Mouse (Mus musculus) gastrocnemius, adult 18-20 months (tissue): Measurements from ENCODE around the gene Gm37240. TPM values are rescaled to one million over a fixed set of nuclear protein-coding genes. Genes with fewer than 3 reads are reported as not detected.
"Not testable (repeated sequence)": the region's sequence is repeated elsewhere in the genome, so short reads cannot be mapped to it uniquely, and the experiment has no call there.

Experiments used
- DNase-seq: peaks from one replicate; pipeline ENCODE4 v3.0.0; 2021; ENCODE audit warnings: low spot score
- long read RNA-seq, 2 experiments: library from polyadenylated mRNA; stranded (forward); transcript quantifications; one replicate each; pipeline ENCODE4 v2.0.0; 2021
- total RNA-seq, 2 experiments: library from RNA; stranded (reverse); gene quantifications; 2 replicates each; pipeline ENCODE4 v1.2.3; 2021

The Gm37240 gene
- total RNA-seq, result 10 to 100 TPM; 30.2 to 34.0 TPM
- long read RNA-seq, experiment 1, partial matches to known transcripts, result 0 of 7 reads
- long read RNA-seq, experiment 1, other reads (novel, unspliced or antisense), result 7 of 7 reads
- long read RNA-seq, experiment 2, partial matches to known transcripts, result 1 of 8 reads
- long read RNA-seq, experiment 2, other reads (novel, unspliced or antisense), result 7 of 8 reads

DNA sequence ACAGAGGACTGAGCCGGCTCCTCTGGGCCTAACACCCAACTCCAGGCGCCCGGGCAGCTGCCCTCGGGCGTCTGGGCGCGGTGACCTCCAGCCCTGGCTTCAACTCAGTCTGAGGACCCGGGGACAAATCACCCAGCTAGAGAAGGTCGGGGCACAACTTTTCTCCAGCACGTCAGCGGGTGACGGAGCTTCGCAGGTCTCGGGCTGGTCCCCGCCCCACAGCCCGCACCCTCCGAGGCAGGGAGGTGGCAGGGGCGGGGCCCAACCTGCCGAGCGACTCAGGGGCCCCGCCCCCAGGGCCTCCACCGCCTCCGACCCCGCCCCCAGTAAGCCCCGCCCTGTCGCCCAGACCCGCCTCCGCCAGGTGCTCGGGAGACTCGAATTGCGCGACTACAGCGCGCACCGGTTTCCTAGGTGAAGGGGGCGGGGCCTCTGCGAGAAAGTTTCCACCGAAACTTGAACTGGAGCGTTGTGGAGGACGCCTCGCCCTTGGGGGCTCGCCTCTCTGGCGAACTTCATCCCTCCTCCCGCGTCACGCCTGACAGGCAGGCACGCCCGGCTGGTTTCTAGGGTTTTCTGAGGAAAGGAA, at the start of gene Gm37240, which contains the start of gene Glt28d2:
Gene Gm37240, minus strand, starts transcription at position 280 of the 589 bp plus-strand sequence.
Gene Glt28d2, minus strand, starts transcription at position 278 of the 589 bp plus-strand sequence.
- peak; percentile 92 for DNase-seq

DNA sequence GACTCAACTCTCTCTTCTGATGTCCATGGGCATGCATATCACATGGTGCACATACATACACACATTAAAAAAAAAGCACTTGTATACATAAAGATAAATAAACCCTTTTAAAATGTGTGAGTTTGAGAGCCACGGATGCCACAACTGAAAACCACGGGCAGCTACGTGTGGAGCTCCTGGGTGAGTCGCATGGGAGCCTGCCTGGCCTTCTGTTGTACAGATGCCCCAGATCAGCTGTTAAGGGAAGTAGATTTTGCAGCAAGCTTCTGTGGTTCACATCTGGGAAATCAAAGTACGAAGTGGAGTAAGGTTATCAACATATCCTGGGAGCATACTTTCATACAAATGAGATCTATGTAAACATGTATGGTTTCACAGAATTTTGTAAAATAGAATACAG, 46.3 kb upstream of the Gm37240 start:
- no peak for DNase-seq

DNA sequence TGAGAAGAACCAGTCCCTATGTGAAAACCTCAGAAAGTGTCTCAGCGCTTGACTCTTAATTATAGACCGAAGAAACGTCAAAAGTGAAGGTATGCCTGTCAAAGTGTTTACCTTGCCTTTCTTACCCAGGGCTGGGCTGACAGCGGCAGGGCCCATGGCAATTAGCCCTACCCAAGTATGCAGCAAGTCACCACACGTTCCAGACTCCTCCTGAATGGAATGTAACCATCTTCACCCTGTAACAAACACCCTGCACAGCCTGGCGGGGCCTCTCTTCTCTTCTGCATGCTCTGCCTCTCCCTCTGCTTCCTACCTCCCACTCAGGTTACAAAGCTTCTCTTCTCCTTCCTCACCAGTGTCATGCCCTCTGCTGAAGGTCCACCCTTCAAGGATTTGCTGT, 44.5 kb upstream of the Gm37240 start:
- DNase-seq, result no peak

DNA sequence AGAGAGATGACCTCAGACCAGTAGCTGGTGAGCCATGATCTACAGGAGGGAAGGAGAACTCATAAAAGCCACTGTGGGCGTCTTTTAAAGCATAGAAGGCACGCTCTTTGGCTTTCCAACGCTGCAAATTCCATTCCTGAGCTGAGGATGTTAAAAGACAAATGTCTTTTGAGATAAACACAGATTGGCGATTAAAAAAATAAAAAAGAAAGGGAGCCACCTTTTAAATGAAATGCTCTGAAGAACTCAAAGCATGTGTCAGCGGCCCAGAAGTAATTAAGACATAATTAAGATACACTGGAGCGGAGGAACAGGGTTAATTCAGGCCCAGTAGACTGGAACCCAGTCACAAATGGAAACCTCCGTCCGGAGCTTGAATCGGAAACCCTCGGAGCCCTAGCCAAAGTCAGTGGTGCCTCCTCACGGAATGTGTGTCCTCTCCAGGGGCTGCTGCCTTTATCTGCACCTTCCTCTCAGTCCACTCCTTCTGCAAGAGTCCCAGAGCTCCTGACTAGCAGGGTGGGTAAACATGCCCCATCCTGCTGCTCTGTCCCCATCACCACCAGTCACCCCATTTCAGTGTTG, 43.4 kb upstream of the Gm37240 start:
- DNase-seq, result no peak

DNA sequence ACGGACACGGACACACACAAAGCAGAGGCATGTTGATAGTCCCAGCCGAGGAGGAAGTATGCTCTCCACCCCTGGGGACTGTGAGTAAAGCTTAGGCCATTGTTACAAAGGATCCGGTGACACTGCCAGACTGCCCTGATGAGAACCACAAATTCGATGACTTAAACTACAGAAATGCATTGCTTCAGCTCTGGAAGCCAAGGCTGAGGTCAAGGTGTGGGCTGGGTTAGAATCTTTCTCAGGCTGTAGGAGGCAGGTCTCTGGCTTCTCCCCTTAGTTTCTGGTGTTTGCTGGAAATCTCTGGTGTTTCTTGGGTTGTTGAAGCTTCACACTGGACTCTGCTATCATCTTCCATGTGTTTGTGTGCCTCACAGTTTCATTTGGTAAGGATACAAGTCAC, 42.4 kb upstream of the Gm37240 start:
- no peak for DNase-seq

DNA sequence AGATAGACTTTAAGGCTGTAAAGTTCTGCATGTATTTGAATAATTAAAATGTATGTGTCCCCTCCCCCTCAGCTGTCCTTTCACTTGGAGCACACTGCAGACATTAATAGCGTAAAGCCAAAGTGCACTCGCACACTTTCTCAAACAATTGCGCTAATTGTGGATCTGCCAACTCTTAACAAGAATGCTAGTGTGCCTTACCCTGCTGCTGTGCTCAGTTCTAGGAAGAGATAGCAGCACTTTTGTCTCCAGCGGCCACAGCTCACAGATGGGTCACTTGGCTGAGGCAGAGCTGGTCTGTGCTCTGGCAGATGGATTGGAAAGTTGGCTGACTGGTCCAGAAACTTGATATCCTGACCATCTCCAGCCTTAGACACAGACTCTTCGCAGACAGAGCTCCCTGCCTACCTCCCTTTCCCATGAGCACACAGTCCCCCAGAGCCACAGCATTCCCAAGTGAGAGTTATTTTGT, 40.9 kb upstream of the Gm37240 start:
- peak; percentile 79 for DNase-seq

DNA sequence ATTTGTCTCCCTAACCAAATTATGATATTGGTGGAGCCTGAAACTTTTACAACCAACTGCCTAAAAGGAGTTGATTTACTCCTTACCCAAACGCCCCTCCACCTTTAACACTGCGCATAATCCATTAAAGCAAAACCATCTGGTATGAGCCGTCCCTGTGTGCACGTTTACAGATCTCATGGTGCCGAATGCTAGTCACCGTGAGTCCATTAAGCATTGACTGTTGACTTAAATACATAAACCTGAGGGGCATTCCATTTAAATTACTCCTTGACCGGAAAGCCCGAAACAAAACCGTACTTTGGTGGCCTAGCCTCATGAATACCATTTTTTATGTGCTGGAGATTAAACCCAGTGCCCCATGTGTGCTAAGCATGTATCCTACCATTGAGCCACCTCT, 40.0 kb upstream of the Gm37240 start:
- no peak for DNase-seq

DNA sequence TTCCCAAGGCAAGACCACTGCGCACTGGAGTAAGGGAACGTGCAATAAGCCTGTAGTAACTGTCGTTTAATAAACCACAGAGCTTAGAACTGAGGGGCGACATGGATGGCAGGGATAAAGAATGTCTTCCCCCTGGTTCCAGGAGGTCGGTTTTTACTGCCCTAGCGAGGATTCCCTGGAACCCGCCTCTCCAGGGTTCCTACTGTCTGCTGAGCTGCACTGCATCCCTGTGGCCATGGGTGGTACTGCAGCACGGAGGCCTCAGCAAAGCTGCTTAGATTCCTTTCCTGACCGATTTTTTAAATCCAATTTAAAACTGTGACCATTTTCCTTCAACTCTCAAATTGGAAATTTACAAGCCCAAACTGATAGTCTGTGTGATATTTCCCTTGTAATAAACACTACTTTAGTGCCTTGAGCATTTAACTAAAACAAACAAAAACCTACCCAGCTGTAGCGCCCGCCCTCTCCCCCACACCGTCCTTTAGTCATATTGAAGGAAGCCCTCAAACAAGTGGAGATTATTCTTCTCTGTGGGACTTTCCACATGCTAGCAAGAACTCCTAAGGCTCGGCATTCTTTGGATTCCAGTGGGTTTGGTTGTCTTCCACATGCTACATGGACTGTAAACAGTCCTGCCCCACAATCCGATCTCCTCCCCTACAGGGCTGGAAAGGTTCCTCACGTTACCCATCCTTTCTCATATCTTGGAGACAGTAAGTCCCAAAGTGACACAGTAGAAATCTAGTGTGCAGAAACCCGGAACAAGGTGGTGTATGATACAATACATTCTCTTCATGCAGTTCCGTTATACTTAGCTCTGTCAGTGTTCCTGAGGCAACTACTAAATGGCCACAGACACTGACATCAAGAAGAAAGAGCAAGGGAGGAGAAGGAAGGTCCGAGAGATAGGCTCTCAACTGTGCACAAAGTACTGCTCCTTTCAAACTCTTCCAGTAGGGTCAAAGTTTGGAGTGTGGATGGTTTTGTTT, 36.9 kb upstream of the Gm37240 start:
- peak; percentile 80 for DNase-seq

DNA sequence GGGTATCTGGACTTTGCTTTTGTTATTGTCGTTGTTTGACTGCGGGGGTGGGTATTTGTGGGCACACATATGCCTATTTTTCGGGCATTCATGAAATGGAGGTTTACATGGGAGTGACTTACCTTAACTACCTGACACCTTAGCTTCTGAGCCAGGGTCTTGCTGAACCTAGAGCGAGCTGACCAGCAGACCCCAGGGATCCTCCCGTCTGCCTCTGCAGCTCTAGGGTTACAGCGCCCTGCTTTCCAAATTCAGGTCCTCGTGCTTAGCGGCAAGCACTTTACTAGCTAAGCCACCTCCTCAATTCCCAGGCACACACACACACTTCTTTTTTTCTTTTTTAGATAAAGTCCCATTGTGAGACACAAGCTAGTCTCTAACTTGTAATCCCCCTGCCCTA, 36.0 kb upstream of the Gm37240 start:
- no peak for DNase-seq

DNA sequence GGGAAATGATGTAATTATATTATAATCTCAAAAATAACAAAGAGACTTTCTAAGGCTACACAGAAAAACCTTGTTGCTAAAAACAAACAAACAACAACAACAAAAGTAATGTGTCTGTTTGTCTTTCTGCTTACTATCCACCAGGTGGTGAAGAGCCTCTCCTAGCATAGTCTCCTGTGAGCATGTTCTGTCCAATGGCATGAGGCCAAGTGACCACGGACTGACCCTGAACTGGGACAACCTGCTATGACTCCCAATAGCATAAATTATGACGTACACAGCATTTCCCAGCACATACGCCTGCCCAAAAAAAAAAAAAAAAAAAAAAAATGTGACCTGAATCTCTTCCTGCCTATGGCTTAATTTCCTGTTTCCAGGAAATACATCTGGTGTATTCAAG, 35.0 kb upstream of the Gm37240 start:
- no peak for DNase-seq

DNA sequence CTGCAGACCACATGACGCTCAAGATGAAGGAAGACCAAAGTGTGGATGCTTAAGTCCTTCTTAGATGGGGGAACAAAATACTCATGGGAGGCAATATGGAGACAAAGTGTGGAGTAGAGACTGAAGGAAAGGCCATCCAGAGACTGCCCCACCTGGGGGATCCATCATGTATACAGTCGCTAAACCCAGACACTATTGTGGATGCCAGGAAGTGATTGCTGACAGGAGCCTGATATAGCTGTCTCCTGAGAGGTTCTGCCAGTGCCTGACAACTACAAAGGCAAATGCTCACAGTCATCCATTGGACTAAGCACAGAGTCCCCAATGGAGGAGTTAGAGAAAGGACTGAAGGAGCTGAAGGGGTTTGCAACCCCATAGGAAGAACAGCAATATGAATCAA, 33.4 kb upstream of the Gm37240 start:
- not testable (repeated sequence) for DNase-seq

DNA sequence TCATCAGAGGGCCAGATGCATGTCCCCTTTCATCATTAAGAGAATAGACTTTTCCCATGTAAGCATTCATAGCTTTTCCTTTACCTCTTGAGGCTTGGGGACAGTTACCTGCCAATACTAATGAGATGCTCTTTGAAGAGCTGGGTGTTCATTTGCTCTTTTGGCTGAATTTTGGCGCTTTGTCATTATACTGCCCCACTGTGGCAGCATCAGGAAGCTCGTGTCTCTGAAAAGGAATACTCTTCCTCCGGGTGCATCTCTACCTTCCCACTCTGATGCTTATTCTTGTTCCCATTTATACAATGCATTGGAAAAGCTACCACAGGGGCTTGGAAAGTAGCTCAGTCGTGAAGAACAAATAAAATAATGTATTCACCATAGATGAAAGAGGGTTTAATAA, 30.3 kb upstream of the Gm37240 start:
- DNase-seq, result peak; percentile 41

DNA sequence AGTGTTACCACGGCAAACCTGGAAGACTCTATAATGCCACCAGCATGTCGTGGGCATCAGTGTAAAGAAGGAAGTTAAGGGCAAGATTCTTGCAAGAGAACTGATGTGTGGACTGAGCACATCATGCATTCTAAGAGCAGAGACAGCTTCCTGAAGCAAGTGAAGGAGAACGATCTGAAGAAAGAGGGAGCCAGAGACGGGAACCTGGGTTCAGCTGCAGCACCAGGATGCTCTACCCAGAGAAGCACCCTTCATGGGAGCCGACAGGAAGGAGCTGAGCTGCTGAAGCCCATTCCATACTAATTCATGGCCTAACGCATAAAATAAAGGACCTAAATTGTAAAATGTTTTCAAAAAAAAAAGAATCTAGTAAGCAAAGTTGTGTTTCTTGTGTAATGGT, 27.5 kb upstream of the Gm37240 start:
- no peak for DNase-seq

DNA sequence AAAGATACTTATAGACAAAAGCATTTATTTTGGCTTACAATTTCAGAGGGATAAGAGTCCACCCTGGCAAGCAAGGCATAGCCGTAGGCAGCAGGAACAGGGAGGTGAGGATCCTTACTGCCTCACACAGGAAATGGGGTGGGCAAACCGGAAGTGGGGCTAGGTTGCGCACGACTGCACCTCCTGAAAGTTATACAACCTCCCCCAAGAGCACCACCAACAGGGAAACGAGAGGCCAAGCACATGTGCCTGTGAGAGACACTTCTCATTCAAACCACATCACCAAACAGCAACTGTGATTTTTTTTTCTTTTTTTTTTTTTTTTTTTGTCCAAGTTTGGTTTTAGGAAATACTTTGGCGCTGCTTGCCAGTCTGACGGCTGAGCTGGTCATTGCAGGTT, 19.8 kb upstream of the Gm37240 start:
- no peak for DNase-seq

DNA sequence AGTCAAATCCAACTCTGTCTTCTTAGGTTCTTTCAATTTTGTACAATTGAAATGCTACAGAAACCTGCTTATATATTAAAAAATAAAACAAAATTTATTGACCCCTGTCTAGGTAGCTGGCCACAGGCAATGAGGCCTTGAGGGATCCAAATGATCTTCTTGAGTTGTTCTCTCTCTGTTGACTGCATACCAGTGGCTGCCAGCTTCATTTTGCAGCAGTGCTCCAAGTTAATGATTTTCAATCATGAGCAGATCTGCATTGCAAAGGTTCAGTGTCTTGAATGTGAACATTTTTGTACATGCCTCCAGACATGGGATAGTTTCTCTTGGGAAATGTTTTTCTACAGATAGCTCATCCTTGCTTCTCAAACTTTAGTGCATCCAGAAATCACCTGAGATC, 17.1 kb upstream of the Gm37240 start:
- no peak for DNase-seq

DNA sequence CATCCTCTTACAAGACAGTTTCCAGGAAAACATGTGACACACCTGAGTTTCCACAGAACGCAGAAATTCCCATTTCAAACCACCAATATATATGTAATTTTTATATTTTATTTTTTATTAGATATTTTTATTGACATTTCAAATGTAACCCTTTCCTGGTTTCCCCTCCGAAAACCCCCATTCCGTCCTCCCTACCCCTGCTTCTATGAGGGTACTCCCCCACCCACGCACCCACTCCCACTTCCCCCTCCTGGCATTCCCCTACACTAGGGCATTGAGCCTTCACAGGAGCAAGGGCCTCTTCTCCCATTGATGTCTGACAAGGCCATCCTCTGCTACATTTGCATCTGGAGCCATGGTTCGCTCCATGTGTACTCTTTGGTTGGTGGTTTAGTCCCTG, 7.7 kb upstream of the Gm37240 start:
- DNase-seq, result no peak

DNA sequence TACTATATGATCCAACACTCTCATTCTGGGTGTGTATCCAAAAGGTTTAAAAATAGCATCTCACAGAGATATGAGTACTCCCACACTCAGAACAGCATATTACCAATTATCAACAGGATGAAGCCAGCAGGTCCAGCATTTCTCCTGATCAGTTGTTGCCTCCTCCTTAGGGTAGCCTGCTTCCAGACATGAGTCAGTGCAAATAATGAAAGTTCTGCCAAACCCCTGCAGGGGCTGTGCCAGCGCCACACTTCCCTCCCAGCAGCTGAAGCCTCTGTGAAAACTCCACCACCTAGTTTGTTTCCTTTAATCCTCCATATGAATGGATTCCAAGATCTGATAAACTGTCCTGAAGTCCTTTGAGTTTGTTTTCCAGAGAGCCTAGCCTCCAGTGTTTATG, 4.3 kb upstream of the Gm37240 start:
- no peak for DNase-seq

DNA sequence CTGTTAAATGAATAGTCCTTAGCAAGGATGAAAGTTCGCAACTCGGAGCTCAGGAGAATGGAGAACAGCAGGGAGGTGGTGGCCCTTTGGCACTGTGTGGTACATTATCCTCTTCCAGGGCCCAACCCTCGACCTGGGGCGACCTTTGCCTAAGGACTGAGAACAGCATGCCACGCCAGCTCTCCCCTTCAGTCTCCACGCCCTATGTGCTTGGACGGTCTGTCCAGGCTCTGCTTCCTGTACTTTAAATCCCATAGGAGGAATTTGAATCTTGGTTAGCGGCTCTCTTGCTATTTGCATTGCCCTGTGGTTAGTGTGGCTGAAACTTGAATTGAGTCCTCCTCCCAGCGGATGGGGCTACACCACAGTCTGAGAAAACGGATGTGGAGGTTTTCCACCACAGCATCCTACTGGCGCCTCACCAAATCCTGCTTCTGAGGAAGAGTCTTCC, 928 bp upstream of the Gm37240 start:
- DNase-seq, result peak; percentile 76

DNA sequence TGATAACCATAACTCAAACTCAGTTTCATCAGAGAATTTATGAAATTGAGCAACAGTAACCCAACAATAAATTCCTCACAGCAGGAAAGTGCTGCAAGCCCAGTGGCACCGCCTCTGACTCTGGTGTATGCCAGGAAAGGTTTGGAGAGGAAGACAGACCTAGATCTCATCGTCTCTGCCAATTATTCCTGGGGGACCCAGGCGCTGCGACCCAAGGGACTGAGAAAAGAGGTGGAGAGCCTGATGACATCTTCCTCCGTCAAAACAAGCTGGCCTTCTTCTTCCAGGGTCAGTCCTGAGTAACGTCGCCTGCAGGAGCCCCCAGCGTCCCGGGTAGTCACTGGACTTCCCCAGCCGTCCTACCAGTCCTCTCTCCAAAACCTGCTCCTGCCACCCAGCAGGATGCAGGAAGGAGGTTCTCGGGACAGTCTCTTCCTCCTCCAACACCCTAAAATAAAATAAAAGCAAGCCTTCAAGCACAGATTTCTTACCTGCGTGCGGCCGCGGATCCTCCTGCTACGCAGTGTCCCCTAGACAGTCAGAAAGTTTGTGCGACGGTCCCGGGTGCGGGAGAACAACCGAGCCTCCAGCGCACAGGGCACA, 581 bp downstream of the Gm37240 start:
- DNase-seq, result peak; percentile 60

DNA sequence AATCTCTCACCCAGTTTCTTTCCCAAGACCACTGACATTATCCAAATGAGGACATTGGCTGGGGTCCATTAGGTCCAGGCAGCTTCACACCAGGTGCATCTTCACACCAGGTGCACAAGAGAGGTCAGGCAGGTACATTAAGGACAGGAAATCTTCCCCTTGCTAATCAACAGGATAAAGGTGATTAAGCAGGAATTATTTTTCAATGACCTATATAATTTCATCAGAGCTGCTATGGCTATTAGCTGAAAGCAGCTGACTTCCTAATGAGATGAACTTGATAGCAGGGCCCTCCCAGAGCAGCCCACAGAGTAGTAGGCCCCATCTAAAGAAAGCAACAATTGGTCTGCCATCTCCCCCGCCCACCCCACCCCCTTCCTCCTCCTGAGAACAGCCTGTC, 1.4 kb downstream of the Gm37240 start:
- no peak for DNase-seq

DNA sequence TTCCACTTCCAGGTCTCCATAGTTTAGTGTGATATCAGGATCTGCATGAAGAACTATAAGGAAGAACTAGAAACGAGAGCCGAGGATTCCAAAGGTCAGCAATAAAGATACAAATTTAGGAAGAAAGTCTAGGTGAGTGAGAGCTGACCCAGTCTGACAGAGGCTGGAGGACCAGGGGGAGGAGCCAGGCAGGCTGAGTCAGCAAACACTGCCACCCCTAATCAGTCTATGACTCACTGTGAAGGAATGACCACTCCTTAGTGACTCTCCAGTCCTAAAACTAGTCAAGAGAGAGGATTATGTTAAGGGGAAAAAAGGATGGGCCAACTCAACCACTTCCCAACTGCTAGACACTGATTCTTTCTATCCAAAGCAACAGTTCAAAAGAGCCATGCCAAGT, 6.6 kb downstream of the Gm37240 start:
- peak; percentile 43 for DNase-seq
